Mouse (Mus musculus) cerebellum, postnatal 36 days (tissue): ENCODE data around the gene Dvl1.

Source experiments
- DNase-seq, 2 experiments: peaks; one replicate each; pipeline ENCODE4 v3.0.0; 2021 to 2022; ENCODE audit warnings: mixed read lengths in 2 of 2

Gene Dvl1

DNA sequence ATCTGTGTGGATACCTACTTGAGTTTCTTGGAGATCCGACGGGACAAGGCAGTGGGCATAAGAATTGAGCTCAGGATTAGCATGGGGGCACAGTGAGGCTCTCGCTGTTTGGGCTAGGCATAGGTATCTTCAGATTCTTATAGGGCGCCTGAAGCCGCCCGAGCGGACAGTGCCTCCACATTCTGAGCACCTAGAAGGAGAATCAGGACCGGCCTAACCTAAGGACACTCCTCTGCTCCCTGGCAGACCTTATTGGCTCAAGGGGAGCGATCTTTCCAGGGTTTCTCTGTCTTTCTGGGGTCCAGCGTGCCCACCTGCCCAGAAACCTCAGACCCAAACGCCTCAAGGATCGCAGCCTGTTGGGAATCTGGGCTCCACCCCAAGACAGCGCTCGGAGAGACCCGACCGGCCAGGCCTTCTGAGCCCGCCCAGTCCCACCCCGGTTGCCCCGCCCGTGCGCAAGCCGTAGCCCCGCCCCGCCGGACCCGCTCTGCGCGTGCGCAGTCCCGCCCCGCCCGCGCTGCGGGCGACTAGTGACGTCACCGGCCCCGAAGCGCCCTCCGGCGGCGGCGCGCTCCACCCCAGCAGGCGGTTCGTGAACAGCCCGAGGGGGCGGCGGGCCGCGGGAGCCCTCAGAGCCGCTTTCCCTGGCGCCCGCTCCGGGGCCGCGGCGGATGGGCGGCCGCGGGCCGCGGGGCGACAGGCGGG, at the start of gene Dvl1:
Gene Dvl1 (plus strand): TSS at position 532 of the 708 bp plus-strand sequence.
- DNase-seq = peak; percentile 94 to 97

DNA sequence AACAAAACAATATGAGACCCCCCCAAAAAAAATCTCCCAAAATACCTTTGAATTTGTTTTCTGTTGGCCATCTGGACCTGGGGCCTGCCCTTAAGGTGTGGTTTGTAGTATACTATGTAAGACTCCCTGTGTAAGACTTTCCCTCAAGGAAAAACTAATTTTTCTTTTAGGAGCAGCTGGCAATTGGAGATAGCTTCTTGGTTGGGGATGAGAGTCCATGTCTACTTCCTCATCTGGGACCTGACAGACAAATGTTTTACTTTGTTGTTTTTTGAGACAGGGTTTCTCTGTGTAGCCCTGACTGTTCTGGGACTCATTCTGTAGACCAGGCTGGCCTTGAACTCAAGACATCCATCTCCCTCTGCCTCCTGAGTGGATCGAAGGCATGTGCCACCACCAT, 45.1 kb upstream of the Dvl1 start:
- no peak for DNase-seq

DNA sequence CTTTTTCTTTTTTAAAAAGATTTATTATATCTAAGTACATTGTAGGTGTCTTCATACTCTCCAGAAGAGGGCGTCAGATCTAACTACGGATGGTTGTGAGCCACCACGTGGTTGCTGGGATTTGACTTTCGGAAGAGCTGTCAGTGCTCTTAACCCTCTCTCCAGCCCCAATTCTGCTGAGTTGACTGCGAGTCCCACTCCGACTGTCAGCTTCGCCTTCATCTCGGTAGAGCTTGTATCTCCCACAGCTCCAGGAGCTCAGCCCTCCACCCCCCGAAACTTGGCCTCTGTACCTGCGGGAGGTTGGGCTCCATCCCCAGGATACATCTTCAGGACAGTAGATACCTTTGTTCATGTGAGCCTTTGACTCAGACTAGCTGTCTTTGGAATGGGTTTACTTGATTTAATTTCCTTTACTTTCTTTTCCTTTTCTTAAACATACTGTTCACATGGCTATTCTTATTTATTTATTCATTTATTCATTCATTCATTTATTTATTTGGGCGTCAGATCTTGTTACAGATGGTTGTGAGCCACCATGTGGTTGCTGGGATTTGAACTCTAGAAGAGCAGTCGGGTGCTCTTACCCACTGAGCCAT, 44.4 kb upstream of the Dvl1 start, which contains the start of gene Mrpl20:
Gene Mrpl20 (plus strand): TSS at position 138 of the 599 bp plus-strand sequence.
- no peak for DNase-seq

DNA sequence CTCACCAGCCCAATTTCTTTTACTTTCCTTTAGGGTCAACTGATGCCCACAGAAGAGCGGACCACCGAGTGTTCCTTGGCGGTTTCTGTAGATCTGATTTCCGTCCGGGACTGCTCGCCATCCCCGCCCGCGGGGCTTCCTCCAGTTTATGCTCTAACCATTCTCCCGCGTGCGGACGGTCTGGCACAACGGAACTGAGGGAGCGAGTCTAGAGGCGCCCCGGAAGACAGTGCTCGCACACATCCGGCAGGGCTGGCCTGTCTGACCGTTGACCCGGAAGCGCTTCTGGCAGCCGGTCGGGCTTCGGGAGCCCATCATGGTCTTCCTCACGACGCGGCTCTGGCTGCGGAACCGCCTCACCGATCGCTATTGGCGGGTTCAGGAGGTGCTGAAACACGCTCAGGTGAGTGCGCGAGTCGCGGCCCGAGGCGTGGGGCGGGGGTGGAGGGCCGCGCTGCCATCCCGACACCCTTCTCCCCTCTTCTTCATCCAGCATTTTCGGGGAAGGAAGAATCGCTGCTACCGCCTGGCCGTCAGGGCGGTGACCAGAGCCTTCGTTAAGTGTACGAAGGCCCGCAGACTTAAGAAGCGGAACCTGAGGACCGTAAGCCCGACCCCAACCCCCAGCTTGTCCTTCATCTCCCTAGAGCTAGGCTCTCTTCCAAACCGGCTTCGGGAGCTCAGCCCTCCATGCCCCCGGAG, 43.7 kb upstream of the Dvl1 start:
- peak; percentile 96 to 99 for DNase-seq

DNA sequence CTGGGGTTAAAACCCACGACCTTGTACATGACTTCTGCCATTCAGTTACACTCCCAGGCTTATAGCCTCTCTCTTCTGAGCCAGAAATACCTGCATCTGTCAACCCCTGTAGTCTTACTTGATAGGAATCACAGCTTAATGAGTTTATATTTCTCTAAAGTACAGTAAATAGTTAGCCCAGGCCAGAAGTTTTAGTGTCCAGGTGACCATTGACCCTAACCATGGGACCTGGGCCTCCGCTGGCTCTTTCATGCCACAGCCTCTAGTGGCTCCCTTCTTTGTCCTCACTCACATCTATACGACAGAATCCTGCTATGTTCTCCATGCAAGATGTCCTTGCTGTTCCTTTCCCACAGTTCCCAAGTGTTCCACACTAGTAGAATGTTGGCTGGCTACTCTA, 39.4 kb upstream of the Dvl1 start:
- DNase-seq = no peak

DNA sequence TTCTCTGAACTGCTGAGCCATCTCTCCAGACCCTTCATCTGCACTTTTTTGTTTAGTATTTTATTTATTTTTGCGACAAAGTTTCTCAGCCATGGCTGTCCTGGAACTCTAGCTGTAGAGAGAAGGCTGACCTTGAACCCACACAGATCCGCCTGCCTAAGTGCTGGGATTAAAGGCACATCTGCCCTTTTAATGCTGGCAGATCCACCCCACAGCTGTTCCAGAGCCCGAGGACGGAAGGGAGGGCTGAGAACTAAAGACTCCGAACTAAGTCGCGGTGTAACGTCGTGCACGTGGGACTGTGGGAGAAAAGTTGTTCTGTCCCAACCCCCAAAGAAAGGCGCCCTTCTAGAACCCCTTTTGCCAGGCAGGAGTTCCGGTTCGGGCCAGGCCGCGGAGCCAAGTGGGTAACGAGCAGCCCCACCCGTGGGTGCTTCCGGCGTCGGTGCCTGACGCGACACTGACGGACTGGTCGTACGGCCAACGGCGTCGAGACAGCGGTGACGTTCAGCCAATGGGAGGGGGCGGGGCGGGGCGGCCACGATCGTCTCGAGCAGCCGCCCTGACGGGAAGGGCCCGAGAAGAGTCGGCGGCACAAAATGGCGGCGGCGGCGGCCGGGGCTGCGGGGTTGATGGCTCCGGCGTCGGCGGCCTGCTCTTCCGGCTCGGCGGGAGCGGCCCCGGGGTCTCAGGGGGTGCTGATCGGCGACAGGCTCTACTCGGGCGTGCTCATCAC, 35.1 kb upstream of the Dvl1 start, which contains the start of gene Ccnl2:
Gene Ccnl2 (plus strand): TSS at position 561 of the 736 bp plus-strand sequence.
- DNase-seq = peak; percentile 87 to 93

DNA sequence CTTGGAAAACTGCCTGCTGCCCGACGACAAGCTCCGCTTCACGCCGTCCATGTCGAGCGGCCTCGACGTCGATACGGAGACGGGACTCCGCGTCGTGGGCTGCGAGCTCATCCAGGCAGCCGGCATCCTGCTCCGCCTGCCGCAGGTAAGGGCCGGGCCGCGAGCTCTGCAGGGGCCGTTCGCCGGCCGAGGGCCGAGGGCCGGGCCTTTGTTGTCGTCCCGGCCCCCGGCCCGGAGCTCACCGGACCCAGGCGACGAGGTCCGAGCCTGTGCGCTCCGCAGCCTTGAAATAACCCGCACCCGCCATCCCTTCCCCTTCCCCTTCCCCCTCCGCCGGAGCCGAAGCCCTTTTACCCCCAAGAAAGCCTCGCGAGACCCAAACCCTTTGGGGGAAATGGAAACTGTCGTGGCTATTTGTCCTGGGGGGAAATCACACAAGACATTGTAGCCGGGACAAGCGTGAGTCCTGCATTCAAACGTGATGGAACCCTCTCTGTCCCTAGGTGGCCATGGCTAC, 34.5 kb upstream of the Dvl1 start:
- no peak for DNase-seq

DNA sequence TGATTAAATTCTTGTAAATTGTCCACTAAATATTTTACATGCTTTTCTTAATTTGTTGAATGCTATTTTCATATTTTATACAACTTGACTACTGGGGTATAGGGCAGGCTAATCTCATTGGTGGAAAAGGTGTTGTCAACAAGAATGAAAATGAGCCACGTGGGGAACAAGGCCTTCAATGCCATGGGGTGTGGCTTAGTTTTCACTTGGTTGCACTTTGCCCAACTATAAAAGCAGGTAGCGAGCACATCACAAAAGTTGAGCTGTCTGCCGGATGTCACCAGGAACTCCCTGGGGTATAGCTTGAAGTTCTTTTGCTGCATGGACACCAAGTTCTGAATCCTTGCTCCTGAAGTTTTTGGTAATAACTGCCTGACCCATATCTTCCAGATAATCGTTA, 29.7 kb upstream of the Dvl1 start:
- no peak for DNase-seq

DNA sequence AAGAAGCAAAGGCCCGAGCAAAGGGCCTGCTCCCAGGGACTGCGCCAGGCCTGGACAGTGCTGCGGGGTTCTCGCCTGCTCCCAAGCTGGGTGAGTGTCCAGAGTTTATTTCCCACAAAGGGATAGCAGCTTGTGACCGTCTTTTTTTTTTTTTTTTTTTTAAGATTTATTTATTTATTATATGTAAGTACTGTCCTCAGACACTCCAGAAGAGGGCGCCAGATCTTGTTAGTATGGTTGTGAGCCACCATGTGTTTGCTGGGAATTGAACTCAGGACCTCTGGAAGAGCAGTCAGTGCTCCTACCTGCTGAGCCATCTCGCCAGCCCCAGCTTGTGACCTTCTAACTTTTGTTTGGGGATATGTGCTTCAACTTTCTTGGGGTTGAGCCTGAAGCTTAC, 26.2 kb upstream of the Dvl1 start:
- no peak for DNase-seq

DNA sequence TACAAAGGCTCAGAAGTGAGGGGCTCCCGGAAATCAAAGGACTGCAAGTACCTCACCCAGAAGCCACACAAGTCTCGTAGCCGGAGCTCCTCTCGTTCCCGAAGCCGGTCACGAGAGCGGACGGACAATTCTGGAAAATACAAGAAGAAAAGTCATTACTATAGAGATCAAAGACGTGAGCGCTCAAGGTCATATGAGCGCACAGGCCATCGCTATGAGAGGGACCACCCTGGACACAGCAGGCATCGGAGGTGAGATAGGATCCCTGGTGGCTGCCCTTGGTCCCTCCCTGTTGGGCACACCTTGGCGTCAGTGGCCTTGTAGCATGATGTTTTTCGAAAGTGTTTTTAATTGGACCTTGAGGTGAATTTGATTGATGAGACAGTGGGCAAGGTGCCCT, 23.8 kb upstream of the Dvl1 start:
- DNase-seq = no peak

DNA sequence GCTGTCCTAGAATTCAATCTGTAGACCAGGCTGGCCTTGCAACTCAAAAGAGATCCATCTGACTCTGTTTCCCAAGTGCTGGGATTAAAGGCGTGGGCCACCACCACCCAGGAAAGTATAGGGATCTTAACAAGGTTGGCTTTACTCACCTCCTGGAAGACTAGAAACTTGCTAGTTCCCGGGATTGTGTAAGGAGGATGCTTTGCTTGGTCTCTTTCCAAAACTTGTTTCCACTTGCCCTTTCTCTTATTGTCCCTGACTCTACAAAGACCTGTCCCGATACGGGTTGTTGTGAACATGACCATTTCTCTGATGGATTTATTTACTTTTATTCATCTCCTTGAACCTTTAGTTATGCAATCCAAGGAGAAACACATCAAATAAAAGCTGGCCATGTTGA, 17.3 kb upstream of the Dvl1 start:
- no peak for DNase-seq

DNA sequence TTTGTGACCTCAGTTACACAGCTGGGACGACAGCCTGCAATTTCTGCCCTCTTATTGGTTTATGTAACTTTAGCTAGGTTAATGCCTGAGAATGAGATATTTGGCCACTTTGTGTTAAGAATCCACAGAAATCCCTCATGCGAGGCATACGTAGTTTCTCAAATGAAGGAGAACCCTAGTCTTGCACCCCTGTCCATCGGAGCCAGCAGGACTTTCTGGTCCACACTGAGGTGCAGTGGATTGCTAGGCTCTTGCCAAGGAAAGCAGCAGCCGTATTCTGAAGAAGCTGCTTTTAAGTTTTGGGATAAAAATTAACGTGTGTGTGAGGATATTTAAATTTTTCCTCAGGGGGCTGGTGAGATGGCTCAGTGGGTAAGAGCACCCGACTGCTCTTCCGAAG, 16.6 kb upstream of the Dvl1 start:
- DNase-seq = no peak

DNA sequence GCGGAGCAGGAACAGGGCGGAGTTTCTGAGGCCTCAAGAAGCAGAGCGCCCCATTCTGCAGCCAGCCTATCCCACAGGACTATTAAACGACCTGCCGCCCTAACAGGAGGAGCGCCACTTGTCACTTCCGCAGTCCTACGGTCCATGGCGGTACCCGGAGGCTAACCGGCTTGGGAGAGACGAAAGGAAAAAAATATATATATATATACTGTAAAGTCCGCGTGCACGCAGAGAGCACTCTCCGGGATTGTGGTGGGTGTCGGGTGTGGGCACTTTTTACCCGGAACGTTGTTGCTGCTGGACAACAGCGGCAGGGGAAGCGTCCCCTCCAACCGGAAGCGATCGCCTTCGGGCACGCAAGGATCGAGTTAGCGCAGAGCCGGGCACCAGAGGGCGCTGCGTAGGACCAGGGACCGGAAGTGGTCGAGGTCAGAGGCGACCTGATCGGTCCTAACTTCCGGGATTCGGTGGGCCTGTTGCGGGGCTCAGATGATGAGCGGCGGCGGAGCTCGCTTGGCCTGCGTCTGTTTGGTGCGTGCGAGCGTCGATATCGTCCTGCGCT, 15.9 kb upstream of the Dvl1 start, which contains the start of gene Aurkaip1:
Gene Aurkaip1 (plus strand): TSS at position 68 of the 562 bp plus-strand sequence.
- peak; percentile 95 to 96 for DNase-seq

DNA sequence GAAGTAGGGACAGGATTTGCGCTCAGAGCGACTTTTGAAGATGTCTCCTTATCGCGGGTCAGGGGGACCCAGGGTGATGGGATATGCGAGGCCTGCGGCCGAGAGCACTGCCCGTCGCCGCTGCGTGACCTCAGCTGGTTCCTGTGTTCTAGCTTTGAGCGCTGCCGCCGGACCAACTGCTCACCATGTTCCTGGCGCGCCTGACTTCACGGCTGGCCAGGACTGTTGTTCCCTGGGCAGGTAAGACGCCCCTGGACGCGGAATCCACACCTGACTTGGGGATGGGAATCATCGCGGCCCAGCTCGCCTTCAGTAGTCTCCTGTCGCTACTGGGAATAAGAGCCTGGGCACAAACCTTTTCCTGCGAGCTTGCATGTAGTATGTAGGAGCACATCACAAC, 15.4 kb upstream of the Dvl1 start:
- no peak for DNase-seq

DNA sequence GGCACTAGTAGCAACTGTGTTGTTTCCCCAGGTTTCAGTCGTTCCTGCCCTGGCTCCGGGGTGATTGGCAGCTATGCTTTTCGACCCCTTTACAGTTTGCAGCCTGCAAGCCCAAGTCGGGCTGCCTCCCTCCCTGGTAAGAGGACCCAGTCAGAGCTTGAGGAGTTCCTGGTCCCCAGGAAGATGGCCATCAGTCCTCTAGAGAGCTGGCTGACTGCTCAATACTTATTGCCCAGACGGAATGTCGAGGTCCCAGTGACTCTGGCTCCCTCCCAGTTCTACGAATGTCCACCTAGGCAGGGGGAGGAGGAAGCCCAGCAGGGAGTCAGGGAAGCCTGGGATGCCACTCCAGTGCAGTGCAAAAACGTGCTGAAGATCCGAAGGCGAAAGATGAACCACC, 14.9 kb upstream of the Dvl1 start:
- no peak for DNase-seq

DNA sequence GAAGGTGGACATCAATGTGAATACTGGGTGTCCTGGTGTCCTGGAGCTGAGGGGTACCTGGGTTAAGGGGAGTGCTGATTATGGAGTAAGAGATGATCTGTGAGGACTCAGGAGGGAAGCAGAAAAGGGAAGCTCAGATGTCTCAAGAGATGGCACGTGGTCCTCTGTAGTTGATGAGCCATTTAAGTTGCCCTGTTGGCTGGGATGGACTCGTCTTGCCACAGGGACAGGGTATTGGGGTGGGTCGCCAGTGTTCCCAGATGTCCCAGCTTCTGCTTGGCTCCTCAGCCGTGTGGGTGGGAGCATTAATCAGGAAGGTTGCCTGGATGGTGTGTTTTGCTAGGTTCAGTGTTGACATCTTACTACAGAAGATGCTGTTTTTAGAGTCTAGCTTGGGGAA, 14.0 kb upstream of the Dvl1 start:
- no peak for DNase-seq

DNA sequence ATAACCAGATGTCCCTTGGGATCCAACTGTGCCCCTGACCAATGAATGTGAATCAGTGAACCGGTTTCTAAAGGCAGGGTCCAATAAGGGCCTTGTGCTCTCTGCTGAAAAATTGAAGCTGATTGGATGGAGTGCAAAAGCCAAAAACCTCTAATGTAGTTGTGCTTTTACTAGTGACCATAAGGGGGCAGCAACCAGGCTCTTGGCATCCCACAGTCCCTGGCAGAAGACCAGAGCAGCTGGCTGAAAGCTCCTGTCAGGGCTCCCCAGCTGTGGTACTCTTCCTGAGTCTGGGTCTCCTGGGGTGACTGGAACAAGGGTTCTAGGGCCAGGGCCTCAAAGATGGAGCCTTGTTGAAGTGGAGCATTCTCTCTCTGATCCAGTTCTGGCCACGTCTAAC, 13.4 kb upstream of the Dvl1 start:
- DNase-seq = peak; percentile 64 to 66

DNA sequence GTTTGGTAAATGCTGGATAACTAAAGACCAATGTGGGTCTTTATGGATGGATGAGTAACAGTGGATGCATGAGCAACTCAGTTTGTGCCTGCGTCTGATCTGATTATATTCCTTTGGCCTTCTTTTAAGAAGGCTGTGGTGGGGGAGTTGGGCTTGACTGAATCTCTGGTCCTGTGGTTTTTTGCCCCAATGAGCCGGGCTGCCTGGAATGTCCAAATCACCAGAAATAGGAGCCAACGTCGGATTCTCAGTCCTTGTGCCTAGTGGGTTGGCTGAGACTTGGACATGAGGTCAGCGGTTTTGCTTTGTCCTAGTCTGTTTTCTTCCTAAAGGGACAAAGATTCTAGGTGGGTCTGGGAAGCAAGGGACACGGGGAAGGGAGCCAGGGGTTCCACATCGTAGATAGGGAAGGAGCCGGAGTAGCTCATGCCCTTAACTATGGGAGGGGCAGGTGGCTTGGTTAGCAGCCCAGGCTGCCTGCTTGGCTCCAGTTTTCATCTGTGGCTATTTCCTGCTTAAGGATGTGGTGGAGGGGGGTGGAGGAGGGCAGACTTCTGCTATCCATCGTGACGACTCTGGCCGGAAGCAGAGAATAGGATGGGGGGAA, 9.7 kb upstream of the Dvl1 start:
- no peak for DNase-seq

DNA sequence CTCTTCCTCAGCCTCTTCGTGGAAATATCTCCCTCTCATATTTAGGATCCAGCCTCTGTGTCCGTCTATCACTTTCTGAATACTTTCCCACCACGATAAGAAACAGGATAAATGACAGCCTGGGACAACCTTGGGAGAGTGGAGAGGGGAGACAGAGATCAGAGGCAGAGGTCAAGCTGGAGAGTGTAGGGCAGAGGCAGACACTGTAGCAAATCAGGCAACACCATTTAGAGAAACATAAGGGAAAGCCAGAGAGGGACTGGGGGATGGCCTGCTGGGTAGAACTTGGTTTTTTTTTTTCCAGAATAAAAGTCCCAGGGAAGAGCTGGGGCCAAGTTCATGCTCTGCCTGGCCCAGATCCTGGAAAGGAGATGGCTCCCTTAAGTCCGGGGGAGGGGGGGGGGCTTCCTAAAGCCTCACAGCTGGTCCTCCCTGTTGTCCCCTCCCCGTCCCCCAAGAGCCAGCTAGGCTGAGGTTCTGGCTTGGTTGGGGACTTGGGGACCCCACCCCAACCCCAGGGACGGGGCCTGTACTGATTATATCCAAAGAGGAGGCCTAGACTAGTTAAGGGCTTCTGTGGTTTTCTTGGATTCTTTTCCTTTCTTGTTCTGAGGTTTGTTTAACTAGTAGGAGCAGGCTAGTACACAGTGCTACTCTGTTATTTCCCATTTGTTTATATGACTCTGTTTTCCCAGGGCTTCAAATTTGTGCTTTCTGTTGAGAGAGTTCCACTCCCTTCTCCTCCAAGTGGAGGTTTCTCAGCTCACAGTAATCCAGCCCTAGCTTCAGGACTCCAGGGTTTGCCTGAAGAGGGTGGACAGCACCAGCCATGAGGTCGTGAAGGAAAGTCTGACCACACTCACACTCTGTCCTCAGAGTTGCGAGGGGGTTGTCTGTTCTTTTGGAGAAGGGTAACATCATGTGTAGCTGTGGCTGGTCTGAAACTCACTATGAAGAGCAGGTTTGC, 8.7 kb upstream of the Dvl1 start:
- DNase-seq = no peak

DNA sequence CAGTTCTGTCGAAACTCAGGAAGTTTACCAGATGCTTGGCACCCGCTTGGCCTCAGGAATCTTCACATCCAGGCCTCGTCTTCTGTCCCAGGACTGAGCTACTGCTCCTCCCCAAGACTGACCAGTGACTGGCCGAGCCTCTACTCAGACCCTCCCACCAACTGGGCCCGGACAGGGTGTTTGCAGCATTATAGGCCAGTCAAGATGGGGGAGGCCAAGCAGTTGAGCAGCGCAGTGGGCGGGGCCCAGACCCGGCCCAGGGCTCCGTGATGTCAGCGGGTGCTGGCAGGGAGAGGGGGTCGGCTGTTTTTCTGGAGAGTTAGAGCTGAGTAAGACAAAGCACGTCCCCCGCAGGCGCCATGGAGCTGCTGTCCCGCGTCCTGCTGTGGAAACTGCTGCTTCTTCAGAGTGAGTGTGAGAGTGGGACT, 7.7 kb upstream of the Dvl1 start, which contains the start of gene Mxra8:
Gene Mxra8 (plus strand): TSS at position 198 of the 428 bp plus-strand sequence.
- DNase-seq = no peak
